Mouse (Mus musculus) CH12.LX (cell line): ENCODE data around the gene Olfr1130. TPM values are rescaled to one million over a fixed set of nuclear protein-coding genes. Genes with fewer than 3 reads are reported as not detected.
"Not testable (repeated sequence)": the region's sequence is repeated elsewhere in the genome, so short reads cannot be mapped to it uniquely, and the experiment has no call there.

Experiments used
- DNase-seq: peaks from one replicate; pipeline ENCODE4 v3.0.0-alpha.2; 2013; ENCODE audit errors: extremely low read depth
- H3K27ac ChIP-seq: 2 replicates; pipeline ENCODE4 v1.5.1; 2012; ENCODE audit warnings: low read depth, mild to moderate bottlenecking, control low read depth, moderate library complexity; ENCODE audit not compliant: insufficient read depth
- H3K27me3 ChIP-seq: replicated peaks from 2 replicates; pipeline ENCODE3; 2012; ENCODE audit warnings: inconsistent platforms
- H3K36me3 ChIP-seq, 2 experiments: replicated peaks in 1 of 2; 2 replicates each; pipeline versions ENCODE3 to v1.6.1; 2012; ENCODE audit warnings: inconsistent platforms in 1 of 2, low read length in 1 of 2, mild to moderate bottlenecking in 1 of 2, mixed read lengths in 1 of 2, moderate library complexity in 1 of 2; ENCODE audit not compliant: control insufficient read depth in 1 of 2, insufficient read depth in 1 of 2
- H3K4me1 ChIP-seq, 2 experiments: 2 replicates each; pipeline ENCODE4 v1.6.1; 2012; ENCODE audit warnings: inconsistent platforms in 1 of 2, moderate library complexity in 1 of 2; ENCODE audit not compliant: insufficient read depth in 2 of 2, control insufficient read depth in 1 of 2
- H3K4me2 ChIP-seq: 2 replicates; pipeline ENCODE4 v1.6.1; 2012; ENCODE audit warnings: low read depth, mild to moderate bottlenecking, control low read depth; ENCODE audit not compliant: poor library complexity, insufficient read depth, severe bottlenecking
- H3K4me3 ChIP-seq, 3 experiments: fragments of 150-350 bp in 1 of 3; sonication (generic) in 1 of 3; replicated peaks in 1 of 3; 2 replicates each; pipeline versions ENCODE3 to v1.5.1; 2011 to 2012; ENCODE audit warnings: low read depth in 2 of 3, low read length in 2 of 3, mild to moderate bottlenecking in 2 of 3, moderate library complexity in 2 of 3, control low read depth in 1 of 3, improper control_type of control experiment in 1 of 3, inconsistent platforms in 1 of 3, mixed read lengths in 1 of 3; ENCODE audit not compliant: poor library complexity in 1 of 3
- H3K79me2 ChIP-seq: replicated peaks from 2 replicates; pipeline ENCODE4 v1.6.1; 2012; ENCODE audit warnings: mild to moderate bottlenecking, moderate library complexity; ENCODE audit not compliant: control insufficient read depth, poor library complexity, insufficient read depth, severe bottlenecking; ENCODE audit errors: extremely low read depth
- H3K9ac ChIP-seq: 2 replicates; pipeline ENCODE4 v1.6.1; 2012; ENCODE audit warnings: low read depth, mild to moderate bottlenecking, control low read depth, moderate library complexity; ENCODE audit not compliant: insufficient read depth
- H3K9me3 ChIP-seq: replicated peaks from 2 replicates; pipeline ENCODE3; 2012; ENCODE audit warnings: low read length, inconsistent platforms, mixed read lengths
- BHLHE40 ChIP-seq: IDR thresholded peaks from 2 replicates; pipeline ENCODE4 v1.6.1; 2011; ENCODE audit warnings: mild to moderate bottlenecking, low read depth, low read length, improper control_type of control experiment
- CHD1 ChIP-seq: IDR thresholded peaks from 2 replicates; pipeline ENCODE4 v1.6.1; 2012; ENCODE audit warnings: low read depth, low read length, improper control_type of control experiment, inconsistent platforms
- CHD2 ChIP-seq: IDR thresholded peaks from 2 replicates; pipeline ENCODE4 v1.6.1; 2011; ENCODE audit warnings: low read length, improper control_type of control experiment
- EP300 ChIP-seq: IDR thresholded peaks from 2 replicates; pipeline ENCODE4 v1.6.1; 2011; ENCODE audit warnings: low read length, improper control_type of control experiment
- GABPA ChIP-seq: IDR thresholded peaks from 2 replicates; pipeline ENCODE4 v1.6.1; 2012; ENCODE audit warnings: low read depth, low read length, improper control_type of control experiment, inconsistent platforms; ENCODE audit not compliant: insufficient replicate concordance
- HCFC1 ChIP-seq: IDR thresholded peaks from 2 replicates; pipeline ENCODE4 v1.6.1; 2012; ENCODE audit warnings: low read depth, mild to moderate bottlenecking, inconsistent platforms, low read length, improper control_type of control experiment
- MAX ChIP-seq: IDR thresholded peaks from 2 replicates; pipeline ENCODE4 v1.6.1; 2011; ENCODE audit warnings: low read length, improper control_type of control experiment
- MAZ ChIP-seq: IDR thresholded peaks from 2 replicates; pipeline ENCODE4 v1.6.1; 2012; ENCODE audit warnings: low read depth, mild to moderate bottlenecking, inconsistent platforms, low read length, improper control_type of control experiment, moderate library complexity
- MXI1 ChIP-seq: IDR thresholded peaks from 2 replicates; pipeline ENCODE4 v1.6.1; 2011; ENCODE audit warnings: mild to moderate bottlenecking, low read depth, low read length, improper control_type of control experiment
- MYC ChIP-seq: IDR thresholded peaks from 2 replicates; pipeline ENCODE4 v1.6.1; 2011; ENCODE audit warnings: low read depth, mild to moderate bottlenecking, improper control_type of control experiment, low read length
- NELFE ChIP-seq: IDR thresholded peaks from 2 replicates; pipeline ENCODE4 v1.6.1; 2011; ENCODE audit warnings: low read depth, low read length, improper control_type of control experiment
- RCOR1 ChIP-seq: conservative IDR thresholded peaks from 2 replicates; pipeline ENCODE4 v1.6.1; 2012; ENCODE audit warnings: low read depth, mild to moderate bottlenecking, inconsistent platforms, low read length, improper control_type of control experiment
- SIN3A ChIP-seq: IDR thresholded peaks from 2 replicates; pipeline ENCODE4 v1.6.1; 2012; ENCODE audit warnings: low read length, improper control_type of control experiment, inconsistent platforms
- SMC3 ChIP-seq: IDR thresholded peaks from 2 replicates; pipeline ENCODE4 v1.6.1; 2011; ENCODE audit warnings: low read depth, low read length, improper control_type of control experiment
- UBTF ChIP-seq: IDR thresholded peaks from 2 replicates; pipeline ENCODE4 v1.6.1; 2012; ENCODE audit warnings: low read depth, mild to moderate bottlenecking, inconsistent platforms, low read length, improper control_type of control experiment, moderate library complexity
- USF2 ChIP-seq: conservative IDR thresholded peaks from 2 replicates; pipeline ENCODE4 v1.6.1; 2011; ENCODE audit warnings: low read depth, low read length, improper control_type of control experiment
- ZNF384 ChIP-seq: IDR thresholded peaks from 2 replicates; pipeline ENCODE4 v1.6.1; 2012; ENCODE audit warnings: low read depth, low read length, improper control_type of control experiment, inconsistent platforms
- dilution Hi-C: fragments of 300-500 bp; cut with MboI; formaldehyde crosslinking; loops from 2 replicates; pipeline ENCODE4 v1.14.3; 2020; ENCODE audit warnings: low sequenced_read_pairs; ENCODE audit not compliant: extremely low pct_unique_long_range_greater_than_20kb, extremely low pct_ligation_motif_present
- in situ Hi-C: fragments of 300-500 bp; cut with MboI; formaldehyde crosslinking; loops from 3 replicates; pipeline ENCODE4 v1.14.3; 2019; ENCODE audit warnings: low sequenced_read_pairs, low pct_ligation_motif_present, low pct_unique_long_range_greater_than_20kb, mixed read lengths
- polyA plus RNA-seq: library from polyadenylated mRNA; unstranded; fragments of >175 nt; gene quantifications from 2 replicates; pipeline ENCODE4 v1.2.1, GENCODE M21; 2012; ENCODE audit warnings: low read depth; ENCODE audit not compliant: insufficient read length
- total RNA-seq, 2 experiments: library from RNA; depleted of rRNA; stranded (reverse); fragments of 300-350 nt in 1 of 2; fragments of >200 nt in 1 of 2; gene quantifications; 2 replicates each; pipeline ENCODE4 v1.2.3; 2012 to 2014

Gene Olfr1130
- total RNA-seq (2012; rRNA removed): not detected in 2 replicates
- not detected in 2 replicates for total RNA-seq (2014; rRNA removed)
- not detected in 2 replicates for polyA plus RNA-seq

- dilution Hi-C loops, DNase-seq, H3K27ac ChIP-seq, H3K9ac ChIP-seq, in situ Hi-C loops, H3K27me3 ChIP-seq, H3K4me1 ChIP-seq, H3K36me3 ChIP-seq, H3K79me2 ChIP-seq, H3K4me2 ChIP-seq, H3K4me3 ChIP-seq: not testable (repeated sequence)
- peaks cover 17% of the 10 kb centered on the region for H3K9me3 ChIP-seq
Measured at GRCm38 (mm10) chr2:87605912-87606311, at the start of gene Olfr1130. TSS of gene Olfr1130 (plus strand) at chr2:87606212.

- DNase-seq, H3K36me3 ChIP-seq, H3K27ac ChIP-seq, in situ Hi-C loops, dilution Hi-C loops, H3K27me3 ChIP-seq, H3K4me2 ChIP-seq, H3K79me2 ChIP-seq, H3K9ac ChIP-seq, H3K4me3 ChIP-seq, H3K4me1 ChIP-seq: not testable (repeated sequence)
- H3K9me3 ChIP-seq: peaks cover 15% of the 10 kb centered on the region
Measured at GRCm38 (mm10) chr2:87573602-87574001, 32.4 kb upstream of the Olfr1130 start, which contains the start of gene Olfr1129. TSS of gene Olfr1129 (plus strand) at chr2:87573902.

GRCm38 (mm10) chr2:87626804-87627203 is 20.8 kb downstream of the Olfr1130 start, which contains the start of gene Olfr1131:
TSS of gene Olfr1131 (plus strand) at chr2:87627104.
- in situ Hi-C loops: no loop called here

More at GRCm38 (mm10) chr2:87626804-87627203, 20.8 kb downstream of the Olfr1130 start, which contains the start of gene Olfr1131:
- Histone ChIP-seq H3K27ac (no peak within 1 kb of the TSS), H3K79me2 (no peaks in the 10 kb centered on the region), H3K4me2 (no peak within 1 kb of the TSS), H3K27me3 (no peaks in the 10 kb centered on the region), H3K4me3 (no peak within 1 kb of the TSS), H3K9ac (no peak within 1 kb of the TSS), H3K9me3 (peaks cover 10% of the 10 kb centered on the region), H3K36me3 (no peaks in the 10 kb centered on the region), H3K4me1 (no peaks in the 10 kb centered on the region)
- TF ChIP-seq SIN3A: no peak
- TF ChIP-seq USF2: no peak
- TF ChIP-seq GABPA: no peak
- TF ChIP-seq ZNF384: no peak
- no peak for TF ChIP-seq CHD1
- TF ChIP-seq RCOR1: no peak
- no peak for TF ChIP-seq EP300
- TF ChIP-seq SMC3: no peak
- TF ChIP-seq MXI1: no peak
- no peak for TF ChIP-seq UBTF
- TF ChIP-seq MAZ: no peak
- TF ChIP-seq MYC: no peak
- no peak for TF ChIP-seq NELFE
- TF ChIP-seq CHD2: no peak
- no peak for TF ChIP-seq HCFC1
- no peak for TF ChIP-seq MAX
- TF ChIP-seq BHLHE40: no peak
- no peak for DNase-seq
- dilution Hi-C loops: no loop called here
